Mouse (Mus musculus) forebrain, embryonic 13.5 days (tissue): Measurements from ENCODE around the gene Ahr. TPM values are rescaled to one million over a fixed set of nuclear protein-coding genes. Genes with fewer than 3 reads are reported as not detected.
A peak's percentile ranks its signal among the peaks of the same experiment; 100 is the strongest.

Experiments
- ATAC-seq: fragments of 200-750 bp; cut with Nextera tagmentation; 2 replicates; pipeline ENCODE4 v1.8.0; 2017
- H3K27ac ChIP-seq: fragments of 300-500 bp; sonication (generic); 2 replicates; pipeline ENCODE4 v1.5.1; 2015; ENCODE audit warnings: inconsistent platforms, mild to moderate bottlenecking, moderate library complexity
- H3K27me3 ChIP-seq: fragments of 300-500 bp; sonication (generic); 2 replicates; pipeline ENCODE4 v1.6.1; 2015; ENCODE audit warnings: mild to moderate bottlenecking, inconsistent platforms
- H3K36me3 ChIP-seq: fragments of 300-500 bp; sonication (generic); 2 replicates; pipeline ENCODE4 v1.6.1; 2015; ENCODE audit warnings: mild to moderate bottlenecking, inconsistent platforms; ENCODE audit not compliant: poor library complexity, severe bottlenecking
- H3K4me1 ChIP-seq: fragments of 300-500 bp; sonication (generic); 2 replicates; pipeline ENCODE4 v1.6.1; 2015; ENCODE audit warnings: inconsistent platforms
- H3K4me2 ChIP-seq: fragments of 300-500 bp; sonication (generic); 2 replicates; pipeline ENCODE4 v1.6.1; 2015; ENCODE audit warnings: inconsistent platforms, mild to moderate bottlenecking, moderate library complexity
- H3K4me3 ChIP-seq: fragments of 300-500 bp; sonication (generic); 2 replicates; pipeline ENCODE4 v1.5.1; 2015; ENCODE audit warnings: mild to moderate bottlenecking, inconsistent platforms
- H3K9ac ChIP-seq: fragments of 300-500 bp; sonication (generic); 2 replicates; pipeline ENCODE4 v1.6.1; 2015; ENCODE audit warnings: mild to moderate bottlenecking, inconsistent platforms
- H3K9me3 ChIP-seq: fragments of 300-500 bp; sonication (generic); replicated peaks from 2 replicates; pipeline ENCODE4 v1.6.1; 2016; ENCODE audit warnings: inconsistent platforms
- WGBS: fragments of 180-500 bp; shearing (Covaris S2); methylation state at CpG from one replicate; pipeline ENCODE4 v1.1.7; 2015; 5-methylcytosine and 5-hydroxymethylcytosine counted together
- polyA plus RNA-seq: library from polyadenylated mRNA; unstranded; fragments of >200 nt; fragmentation: Nextera tagmentation; extraction: Ambion mirVana; gene quantifications from 2 replicates; pipeline ENCODE4 v1.2.1, GENCODE M21; 2015

Ahr gene
- 0.46 and 0.81 TPM in 2 replicates for polyA plus RNA-seq

GRCm38 (mm10) chr12:35534754-35535236 is at the start of gene Ahr:
Ahr (minus strand) TSS chr12:35535038.
- no peaks in the 10 kb centered on the region for H3K9me3 ChIP-seq
- peaks cover 8% of the 10 kb centered on the region; the same call in 1 of the 2 replicates for H3K4me1 ChIP-seq
- under 1% methylated on average over 43 of the region's 52 CpGs for WGBS
- H3K4me2 ChIP-seq: peak within 1 kb of the TSS; percentile 99
- H3K27me3 ChIP-seq: peaks cover 8% of the 10 kb centered on the region
- H3K36me3 ChIP-seq: no peaks in the 10 kb centered on the region
- H3K27ac ChIP-seq: no peak within 1 kb of the TSS
- H3K9ac ChIP-seq: peak within 1 kb of the TSS; percentile 73
- ATAC-seq: peak; percentile 99
- peak within 1 kb of the TSS; percentile 75 for H3K4me3 ChIP-seq

DNA sequence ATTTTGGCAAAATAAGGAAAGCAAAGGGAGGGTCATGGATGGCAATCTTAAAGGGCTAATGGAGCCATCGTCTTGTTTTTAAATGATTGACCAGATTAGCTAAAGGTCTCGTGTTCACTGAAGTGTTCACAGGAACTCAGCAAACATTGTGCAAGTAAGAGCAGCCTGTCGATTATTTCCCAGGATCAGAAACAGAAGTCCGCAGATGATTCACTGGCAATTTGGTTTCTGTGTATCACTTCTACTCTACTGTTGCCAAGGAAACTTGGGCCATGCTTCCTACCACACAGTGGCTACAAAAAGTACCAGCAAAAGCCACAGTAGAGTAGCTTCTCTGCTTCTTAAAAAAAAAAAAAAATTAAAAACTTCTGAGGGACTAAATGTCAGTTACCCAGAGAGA is 44.0 kb upstream of the Ahr start:
- Histone ChIP-seq H3K27ac (no peak overlapping the region), H3K4me2 (no peak overlapping the region), H3K4me3 (no peak overlapping the region), H3K4me1 (no peaks in the 10 kb centered on the region), H3K9ac (no peak overlapping the region), H3K9me3 (no peaks in the 10 kb centered on the region), H3K36me3 (no peaks in the 10 kb centered on the region), H3K27me3 (no peaks in the 10 kb centered on the region)
- ATAC-seq: no peak
- 89% methylated on average over 4 of the region's 4 CpGs for WGBS

DNA sequence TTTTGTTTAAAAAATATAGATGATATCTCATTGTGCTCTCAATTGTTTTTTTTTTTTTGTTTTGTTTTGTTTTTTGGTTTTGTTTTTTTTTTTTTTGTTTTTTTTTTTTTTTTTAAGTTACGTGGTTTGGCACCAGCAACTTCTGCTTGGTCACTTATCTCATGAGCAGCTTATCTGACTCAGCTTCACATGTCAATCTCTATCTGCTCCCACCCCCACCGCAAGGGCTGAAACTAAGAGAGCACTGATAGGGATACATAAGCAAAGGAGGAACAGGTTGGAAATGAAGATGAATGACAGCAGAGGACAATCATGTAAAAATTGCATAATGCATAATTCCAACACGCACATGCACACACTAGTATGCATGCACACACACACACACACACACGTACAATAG is 41.3 kb upstream of the Ahr start:
- H3K4me2 ChIP-seq: no peak overlapping the region
- no peak for ATAC-seq
- H3K36me3 ChIP-seq: no peaks in the 10 kb centered on the region
- no peak overlapping the region for H3K4me3 ChIP-seq
- no peaks in the 10 kb centered on the region for H3K27me3 ChIP-seq
- 86% methylated on average over 4 of the region's 4 CpGs for WGBS
- H3K4me1 ChIP-seq: no peaks in the 10 kb centered on the region
- no peak overlapping the region for H3K9ac ChIP-seq
- no peak overlapping the region for H3K27ac ChIP-seq
- no peaks in the 10 kb centered on the region for H3K9me3 ChIP-seq

DNA sequence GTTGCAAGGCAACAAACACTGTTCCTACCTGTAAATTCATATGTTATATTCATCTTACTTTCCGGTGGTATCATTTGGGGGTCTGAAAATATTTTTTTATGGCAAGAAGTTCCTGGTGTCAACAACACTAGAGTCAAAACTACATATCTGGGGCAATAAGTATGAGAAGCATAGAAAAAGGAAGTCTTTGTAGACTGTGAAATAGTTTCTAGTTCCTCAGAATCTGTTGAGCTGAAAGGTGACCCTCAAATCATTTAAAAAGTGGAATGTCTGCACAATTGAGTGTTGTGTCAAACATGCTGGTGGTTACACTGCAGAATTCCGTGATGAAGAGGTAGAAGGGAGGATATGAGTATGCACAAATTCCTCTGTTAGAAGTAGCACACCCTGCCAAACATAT is 38.9 kb upstream of the Ahr start:
- Histone ChIP-seq H3K36me3 (no peaks in the 10 kb centered on the region), H3K27ac (no peak overlapping the region), H3K9me3 (no peaks in the 10 kb centered on the region), H3K4me2 (no peak overlapping the region), H3K27me3 (no peaks in the 10 kb centered on the region), H3K4me1 (no peaks in the 10 kb centered on the region), H3K9ac (no peak overlapping the region), H3K4me3 (no peak overlapping the region)
- WGBS: 83% methylated on average over 2 of the region's 2 CpGs
- no peak for ATAC-seq

GRCm38 (mm10) chr12:35562826-35563225 is 28.0 kb upstream of the Ahr start:
- H3K4me1 ChIP-seq: no peaks in the 10 kb centered on the region
- ATAC-seq: no peak
- no peak overlapping the region for H3K4me2 ChIP-seq
- no peak overlapping the region for H3K9ac ChIP-seq
- no peaks in the 10 kb centered on the region for H3K9me3 ChIP-seq
- no peaks in the 10 kb centered on the region for H3K36me3 ChIP-seq
- no peak overlapping the region for H3K4me3 ChIP-seq
- no peaks in the 10 kb centered on the region for H3K27me3 ChIP-seq
- WGBS: 89% methylated on average over 3 of the region's 3 CpGs
- H3K27ac ChIP-seq: no peak overlapping the region

- Histone ChIP-seq H3K36me3 (no peaks in the 10 kb centered on the region), H3K9me3 (no peaks in the 10 kb centered on the region), H3K4me1 (no peaks in the 10 kb centered on the region), H3K4me2 (no peak overlapping the region), H3K27me3 (no peaks in the 10 kb centered on the region), H3K9ac (no peak overlapping the region), H3K4me3 (no peak overlapping the region), H3K27ac (no peak overlapping the region)
- 85% methylated on average over 2 of the region's 2 CpGs for WGBS
- ATAC-seq: no peak
Observed at GRCm38 (mm10) chr12:35558868-35559267, 24.0 kb upstream of the Ahr start.

- ATAC-seq: no peak
- H3K4me1 ChIP-seq: no peaks in the 10 kb centered on the region
Observed at GRCm38 (mm10) chr12:35555925-35556324, 21.1 kb upstream of the Ahr start.

DNA sequence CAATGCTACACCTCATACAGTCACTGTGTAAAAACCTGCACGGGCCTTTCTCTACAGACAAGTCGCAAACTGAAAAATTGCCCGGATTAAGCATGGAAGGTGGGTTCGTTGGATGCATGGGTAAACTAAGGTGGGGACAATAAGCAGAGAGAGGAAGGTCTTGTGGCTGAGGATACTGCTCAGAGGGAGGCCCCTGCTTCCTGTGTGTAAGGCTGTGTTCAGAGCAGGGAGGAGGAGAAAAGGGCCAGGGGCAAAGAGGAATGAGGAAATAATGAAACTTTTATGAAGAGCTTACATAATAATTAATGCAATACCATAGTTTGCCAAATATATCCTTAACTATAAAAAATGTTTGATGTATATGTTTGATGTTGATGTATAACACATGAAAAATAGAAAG is 19.5 kb upstream of the Ahr start:
- no peaks in the 10 kb centered on the region for H3K4me1 ChIP-seq
- no peaks in the 10 kb centered on the region for H3K27me3 ChIP-seq
- no peak overlapping the region for H3K4me3 ChIP-seq
- no peaks in the 10 kb centered on the region for H3K36me3 ChIP-seq
- H3K27ac ChIP-seq: no peak overlapping the region
- H3K4me2 ChIP-seq: no peak overlapping the region
- WGBS: 86% methylated on average over 4 of the region's 4 CpGs
- H3K9ac ChIP-seq: no peak overlapping the region
- no peaks in the 10 kb centered on the region for H3K9me3 ChIP-seq
- ATAC-seq: no peak

More at GRCm38 (mm10) chr12:35555925-35556324, 21.1 kb upstream of the Ahr start:
- Histone ChIP-seq H3K4me2 (no peak overlapping the region), H3K9ac (no peak overlapping the region), H3K4me3 (no peak overlapping the region), H3K36me3 (no peaks in the 10 kb centered on the region), H3K9me3 (no peaks in the 10 kb centered on the region), H3K27ac (no peak overlapping the region), H3K27me3 (no peaks in the 10 kb centered on the region)
- WGBS: 56% methylated on average over 6 of the region's 6 CpGs

GRCm38 (mm10) chr12:35553174-35553573 is 18.3 kb upstream of the Ahr start:
- 86% methylated on average over 3 of the region's 3 CpGs for WGBS
- no peak for ATAC-seq
- Histone ChIP-seq H3K4me1 (no peaks in the 10 kb centered on the region), H3K27ac (no peak overlapping the region), H3K4me2 (no peak overlapping the region), H3K9ac (no peak overlapping the region), H3K4me3 (no peak overlapping the region), H3K36me3 (no peaks in the 10 kb centered on the region), H3K27me3 (no peaks in the 10 kb centered on the region), H3K9me3 (no peaks in the 10 kb centered on the region)

DNA sequence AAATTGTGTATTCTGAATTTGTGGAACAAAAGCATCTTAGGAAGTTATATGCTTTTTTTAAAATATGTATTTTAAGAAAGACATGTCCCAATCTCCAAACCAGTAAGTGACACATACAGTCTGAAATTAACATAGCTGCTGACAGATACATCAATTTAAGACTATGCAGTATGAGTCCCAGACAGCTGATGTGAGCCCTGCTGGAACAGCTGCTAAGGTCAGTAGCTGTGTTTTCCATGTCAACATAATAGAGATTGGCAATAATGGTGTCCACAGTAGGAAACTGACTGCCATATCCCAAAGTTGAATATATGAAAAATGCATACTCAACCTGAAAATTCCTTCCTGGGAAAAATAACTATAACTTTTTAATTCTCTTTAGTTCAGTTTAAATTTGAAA is 15.5 kb upstream of the Ahr start:
- no peaks in the 10 kb centered on the region for H3K9me3 ChIP-seq
- no peak overlapping the region for H3K4me3 ChIP-seq
- no peak for ATAC-seq
- no peaks in the 10 kb centered on the region for H3K4me1 ChIP-seq
- no peak overlapping the region for H3K4me2 ChIP-seq
- H3K27me3 ChIP-seq: no peaks in the 10 kb centered on the region
- H3K27ac ChIP-seq: no peak overlapping the region
- no peaks in the 10 kb centered on the region for H3K36me3 ChIP-seq
- no peak overlapping the region for H3K9ac ChIP-seq

DNA sequence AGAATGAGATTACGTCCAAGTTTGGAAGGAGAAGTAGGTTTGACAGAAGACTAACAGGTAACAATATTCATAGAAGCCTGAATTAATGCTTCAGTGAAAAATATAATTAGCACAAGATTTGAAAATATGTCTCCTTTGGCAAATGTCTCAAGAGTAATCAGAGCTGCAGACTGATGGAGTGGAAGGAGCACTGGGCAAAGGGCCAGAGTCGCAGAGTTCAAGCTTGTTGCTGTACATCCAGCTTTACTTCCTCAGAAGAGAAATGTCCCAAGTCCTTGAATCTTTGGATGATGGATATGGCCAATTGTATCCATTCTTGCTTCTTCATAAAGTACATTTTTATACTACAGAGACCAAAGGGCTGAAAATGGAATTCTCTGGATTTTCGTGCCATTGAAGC is 8.0 kb upstream of the Ahr start:
- Histone ChIP-seq H3K9ac (no peak overlapping the region), H3K27ac (no peak overlapping the region), H3K27me3 (no peaks in the 10 kb centered on the region), H3K4me3 (no peak overlapping the region), H3K4me1 (no peaks in the 10 kb centered on the region), H3K9me3 (no peaks in the 10 kb centered on the region), H3K4me2 (no peak overlapping the region), H3K36me3 (no peaks in the 10 kb centered on the region)
- 73% methylated on average over 3 of the region's 3 CpGs for WGBS
- no peak for ATAC-seq

GRCm38 (mm10) chr12:35538843-35539242 is 4.0 kb upstream of the Ahr start:
- Histone ChIP-seq H3K9me3 (no peaks in the 10 kb centered on the region), H3K4me1 (peaks cover 8% of the 10 kb centered on the region; the same call in 1 of the 2 replicates), H3K4me2 (no peak overlapping the region), H3K36me3 (no peaks in the 10 kb centered on the region), H3K4me3 (no peak overlapping the region), H3K27me3 (peaks cover 4% of the 10 kb centered on the region; the same call in 1 of the 2 replicates), H3K27ac (no peak overlapping the region), H3K9ac (no peak overlapping the region)
- WGBS: 58% methylated on average over 3 of the region's 3 CpGs
- no peak for ATAC-seq

DNA sequence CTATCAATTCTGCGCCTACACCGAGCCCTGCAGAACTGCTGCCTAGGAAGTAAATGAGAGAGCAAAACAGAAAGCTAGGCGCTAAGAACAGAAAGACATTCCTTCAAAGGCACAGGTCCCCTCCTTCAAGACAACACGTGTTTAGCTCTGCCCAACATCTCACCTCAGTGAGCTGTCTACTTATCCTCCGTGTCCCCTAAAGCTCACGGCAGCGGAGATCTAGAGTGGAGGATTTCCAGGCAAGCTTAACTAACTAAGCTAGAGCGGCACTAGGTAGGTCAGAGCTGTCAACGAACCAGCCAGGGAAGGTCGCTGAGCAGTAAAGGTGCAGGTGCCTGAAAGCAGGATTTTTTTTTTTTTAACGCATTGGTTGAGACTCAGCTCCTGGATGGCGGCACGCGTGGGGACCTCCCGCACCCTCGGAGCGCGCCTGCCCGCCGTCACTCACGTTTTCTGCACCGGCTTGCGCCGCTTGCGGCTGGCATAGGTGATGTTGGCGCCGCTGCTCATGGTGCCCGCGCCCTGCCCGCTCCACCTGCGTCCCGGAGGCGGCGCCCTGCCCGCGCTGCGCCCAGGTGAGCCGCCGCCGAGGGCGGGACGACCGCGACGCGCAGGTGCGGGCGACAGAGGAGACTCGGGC is 604 bp downstream of the Ahr start:
- peak overlapping the region; percentile 75 for H3K4me3 ChIP-seq

More for the DNA sequence above, 604 bp downstream of the Ahr start:
- Histone ChIP-seq H3K9ac (peak overlapping the region; percentile 73), H3K27ac (no peak overlapping the region), H3K4me2 (peak overlapping the region; percentile 99), H3K4me1 (peaks cover 8% of the 10 kb centered on the region; the same call in 1 of the 2 replicates), H3K27me3 (peaks cover 8% of the 10 kb centered on the region), H3K36me3 (no peaks in the 10 kb centered on the region), H3K9me3 (no peaks in the 10 kb centered on the region)
- WGBS: under 1% methylated on average over 49 of the region's 49 CpGs
- peak; percentile 2 for ATAC-seq
